Mouse (Mus musculus): ENCODE measurements around the gene Gm20388. TPM values are rescaled to one million over a fixed set of nuclear protein-coding genes. Genes with fewer than 3 reads are reported as not detected.

Gene Gm20388
- polyA plus RNA-seq, 1 experiment from 2014 or later, result 5.5 TPM

GRCm38 (mm10) chr8:123832757-123833156 is 3922.1 kb downstream of the Gm20388 start:
- no peak for DNase-seq (ENCODE audit: extremely low spot score, low spot score)
- Histone ChIP-seq H3K4me3 (no peak overlapping the region), H3K27ac (no peak overlapping the region), H3K4me1 (no peaks in the 10 kb centered on the region), H3K9me3 (peaks cover 2% of the 10 kb centered on the region; the same call in 1 of the 2 replicates), H3K27me3 (ENCODE audit: poor library complexity, severe bottlenecking) (no peaks in the 10 kb centered on the region), H3K36me3 (replicated peaks) (peaks cover 100% of the 10 kb centered on the region)
- 93% methylated on average over 4 of the region's 4 CpGs for WGBS

GRCm38 (mm10) chr8:123835451-123835850 is 3924.8 kb downstream of the Gm20388 start:
- peak; percentile 37 for DNase-seq (ENCODE audit: extremely low spot score, low spot score)
- Histone ChIP-seq H3K27me3 (ENCODE audit: poor library complexity, severe bottlenecking) (no peaks in the 10 kb centered on the region), H3K9me3 (peaks cover 2% of the 10 kb centered on the region; the same call in 1 of the 2 replicates), H3K4me1 (no peaks in the 10 kb centered on the region), H3K27ac (no peak overlapping the region), H3K4me3 (no peak overlapping the region), H3K36me3 (replicated peaks) (peaks cover 88% of the 10 kb centered on the region)
- WGBS, result 65% methylated on average over 9 of the region's 9 CpGs

- Histone ChIP-seq H3K27ac (no peak overlapping the region), H3K4me3 (no peak overlapping the region), H3K4me1 (no peaks in the 10 kb centered on the region), H3K27me3 (ENCODE audit: poor library complexity, severe bottlenecking) (no peaks in the 10 kb centered on the region), H3K9me3 (peaks cover 2% of the 10 kb centered on the region; the same call in 1 of the 2 replicates), H3K36me3 (replicated peaks) (peaks cover 87% of the 10 kb centered on the region)
- no peak for DNase-seq (ENCODE audit: extremely low spot score, low spot score)
- WGBS, result 95% methylated on average over 6 of the region's 6 CpGs
Observed at GRCm38 (mm10) chr8:123836354-123836753, 3925.7 kb downstream of the Gm20388 start.

DNA sequence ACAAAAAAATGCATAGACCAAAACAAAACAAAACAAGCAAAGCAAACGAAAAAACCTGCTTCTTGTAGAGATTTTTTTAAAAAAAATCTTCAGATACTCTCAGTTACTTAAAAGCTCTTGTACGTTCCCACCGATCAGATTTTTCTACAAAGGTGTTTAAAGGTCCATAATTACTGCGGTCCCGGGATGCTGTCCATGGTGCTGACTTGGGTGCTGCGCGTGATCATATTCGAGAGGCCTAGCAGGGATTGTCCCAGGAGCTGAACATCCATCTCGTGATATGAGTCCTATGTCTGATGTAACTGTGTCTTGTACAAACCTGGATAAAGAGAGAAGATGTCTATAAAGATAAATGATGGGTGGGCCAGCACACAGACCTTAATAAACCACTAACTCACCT is 3927.9 kb downstream of the Gm20388 start:
- Histone ChIP-seq H3K27ac (no peak overlapping the region), H3K27me3 (ENCODE audit: poor library complexity, severe bottlenecking) (no peaks in the 10 kb centered on the region), H3K4me1 (no peaks in the 10 kb centered on the region), H3K9me3 (0 out of 2 replicates have a peak, but pooled peaks cover 2% of the 10 kb centered on the region), H3K4me3 (no peak overlapping the region), H3K36me3 (replicated peaks) (peaks cover 81% of the 10 kb centered on the region)
- 78% methylated on average over 9 of the region's 9 CpGs for WGBS
- DNase-seq (ENCODE audit: extremely low spot score, low spot score), result no peak

DNA sequence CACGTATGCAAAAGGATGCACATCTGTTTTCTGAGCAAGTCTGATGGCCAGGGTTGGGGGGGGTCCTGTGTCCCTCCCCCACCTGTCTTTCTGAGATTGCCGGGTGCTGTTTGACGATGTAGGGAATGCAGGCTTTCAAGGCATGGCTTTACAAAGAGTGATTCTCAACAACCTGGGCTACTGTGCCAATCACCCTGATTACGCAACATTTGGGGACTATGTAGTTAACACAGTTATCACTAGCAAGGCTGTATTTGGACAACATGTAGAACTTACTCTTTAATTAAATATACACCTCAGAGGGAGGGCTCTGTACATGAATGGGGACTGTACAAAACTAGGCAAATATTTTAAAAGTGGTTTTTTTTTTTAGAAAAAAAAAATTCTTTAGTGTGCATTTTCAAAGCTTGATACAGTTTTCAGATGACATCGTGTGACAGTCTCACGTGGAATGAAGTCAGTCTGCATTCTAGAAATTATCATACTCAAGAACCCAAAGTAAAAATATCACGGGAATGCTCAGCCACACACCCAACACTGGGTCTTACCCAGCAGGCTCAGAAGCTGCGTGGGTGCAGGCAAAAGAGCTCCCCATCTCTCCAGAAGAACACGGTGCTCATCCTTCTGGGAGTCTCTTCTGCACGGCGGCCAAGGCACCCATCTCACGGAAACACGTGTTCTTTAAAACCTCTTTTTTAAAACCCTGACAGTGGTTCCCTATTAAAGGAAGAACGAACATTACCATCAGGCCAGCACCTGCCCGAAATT is 3930.1 kb downstream of the Gm20388 start:
- H3K36me3 ChIP-seq (replicated peaks), result peaks cover 72% of the 10 kb centered on the region
- H3K4me3 ChIP-seq, result no peak overlapping the region
- no peak for DNase-seq (ENCODE audit: extremely low spot score, low spot score)
- H3K4me1 ChIP-seq, result no peaks in the 10 kb centered on the region
- H3K9me3 ChIP-seq, result 0 out of 2 replicates have a peak, but pooled peaks cover 2% of the 10 kb centered on the region
- no peak overlapping the region for H3K27ac ChIP-seq
- WGBS, result 93% methylated on average over 15 of the region's 15 CpGs
- H3K27me3 ChIP-seq (ENCODE audit: poor library complexity, severe bottlenecking), result no peaks in the 10 kb centered on the region

- Histone ChIP-seq H3K9me3 (0 out of 2 replicates have a peak, but pooled peaks cover 2% of the 10 kb centered on the region), H3K4me3 (no peak overlapping the region), H3K27ac (no peak overlapping the region), H3K4me1 (0 out of 2 replicates have a peak, but pooled peaks cover 3% of the 10 kb centered on the region), H3K36me3 (replicated peaks) (peaks cover 59% of the 10 kb centered on the region), H3K27me3 (ENCODE audit: poor library complexity, severe bottlenecking) (no peaks in the 10 kb centered on the region)
- 90% methylated on average over 12 of the region's 12 CpGs for WGBS
- DNase-seq (ENCODE audit: extremely low spot score, low spot score), result no peak
Observed at GRCm38 (mm10) chr8:123842086-123842485, 3931.4 kb downstream of the Gm20388 start.

DNA sequence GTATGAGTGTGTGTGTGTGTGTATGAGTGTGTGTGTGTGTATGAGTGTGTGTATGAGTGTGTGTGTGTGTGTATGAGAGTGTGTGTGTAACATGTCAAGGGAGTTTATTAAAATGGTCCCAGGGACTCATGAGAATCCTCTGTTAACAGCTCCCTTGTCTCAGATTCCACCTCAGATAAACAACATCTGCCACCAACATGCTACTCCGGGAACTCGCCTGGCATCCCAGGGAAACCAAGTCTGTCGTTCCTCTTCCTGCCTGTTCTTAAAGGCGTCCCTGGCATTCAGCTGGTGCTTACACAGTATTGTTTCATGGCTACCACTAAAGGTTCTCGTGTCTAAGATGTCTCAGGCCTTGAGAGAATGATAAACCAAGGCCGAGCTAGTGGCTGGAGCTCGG is 3933.7 kb downstream of the Gm20388 start:
- DNase-seq (ENCODE audit: extremely low spot score, low spot score), result no peak
- Histone ChIP-seq H3K36me3 (replicated peaks) (peaks cover 40% of the 10 kb centered on the region), H3K27me3 (ENCODE audit: poor library complexity, severe bottlenecking) (no peaks in the 10 kb centered on the region), H3K27ac (no peak overlapping the region), H3K4me1 (0 out of 2 replicates have a peak, but pooled peaks cover 4% of the 10 kb centered on the region), H3K9me3 (no peaks in the 10 kb centered on the region), H3K4me3 (no peak overlapping the region)
- WGBS, result 92% methylated on average over 7 of the region's 7 CpGs

DNA sequence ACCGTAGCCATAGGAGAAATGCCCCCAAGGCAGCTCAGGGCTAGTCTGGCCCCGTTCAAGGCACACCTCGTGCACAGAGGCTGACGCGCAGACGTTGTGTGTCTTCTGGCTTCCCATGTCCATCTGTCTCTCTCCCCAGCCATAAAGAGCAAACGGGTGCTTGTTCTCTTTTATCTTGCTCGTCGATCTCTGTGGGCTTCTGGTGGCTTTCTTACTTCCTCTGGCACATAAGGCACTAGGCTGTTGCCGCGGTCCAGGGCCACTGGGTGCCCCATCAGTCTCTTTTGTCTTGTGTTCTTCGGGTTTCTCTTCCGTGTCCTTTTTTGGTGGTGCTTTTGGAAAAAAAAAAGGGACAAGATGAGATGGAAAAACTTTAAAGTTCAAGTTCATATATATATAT is 3934.5 kb downstream of the Gm20388 start:
- Histone ChIP-seq H3K27me3 (ENCODE audit: poor library complexity, severe bottlenecking) (no peaks in the 10 kb centered on the region), H3K9me3 (no peaks in the 10 kb centered on the region), H3K4me1 (0 out of 2 replicates have a peak, but pooled peaks cover 4% of the 10 kb centered on the region), H3K27ac (no peak overlapping the region), H3K36me3 (replicated peaks) (peaks cover 40% of the 10 kb centered on the region), H3K4me3 (no peak overlapping the region)
- DNase-seq (ENCODE audit: extremely low spot score, low spot score), result no peak
- WGBS, result 95% methylated on average over 13 of the region's 13 CpGs

- 90% methylated on average over 10 of the region's 10 CpGs for WGBS
- Histone ChIP-seq H3K4me3 (no peak overlapping the region), H3K4me1 (0 out of 2 replicates have a peak, but pooled peaks cover 4% of the 10 kb centered on the region), H3K27me3 (ENCODE audit: poor library complexity, severe bottlenecking) (no peaks in the 10 kb centered on the region), H3K9me3 (no peaks in the 10 kb centered on the region), H3K27ac (no peak overlapping the region), H3K36me3 (replicated peaks) (peaks cover 33% of the 10 kb centered on the region)
- DNase-seq (ENCODE audit: extremely low spot score, low spot score), result no peak
Observed at GRCm38 (mm10) chr8:123845991-123846390, 3935.3 kb downstream of the Gm20388 start.

- Histone ChIP-seq H3K27me3 (ENCODE audit: poor library complexity, severe bottlenecking) (no peaks in the 10 kb centered on the region), H3K4me3 (no peak overlapping the region), H3K4me1 (0 out of 2 replicates have a peak, but pooled peaks cover 4% of the 10 kb centered on the region), H3K36me3 (replicated peaks) (peaks cover 28% of the 10 kb centered on the region), H3K9me3 (no peaks in the 10 kb centered on the region), H3K27ac (no peak overlapping the region)
- no peak for DNase-seq (ENCODE audit: extremely low spot score, low spot score)
- 94% methylated on average over 12 of the region's 12 CpGs for WGBS
Observed at GRCm38 (mm10) chr8:123846509-123846908, 3935.9 kb downstream of the Gm20388 start.

DNA sequence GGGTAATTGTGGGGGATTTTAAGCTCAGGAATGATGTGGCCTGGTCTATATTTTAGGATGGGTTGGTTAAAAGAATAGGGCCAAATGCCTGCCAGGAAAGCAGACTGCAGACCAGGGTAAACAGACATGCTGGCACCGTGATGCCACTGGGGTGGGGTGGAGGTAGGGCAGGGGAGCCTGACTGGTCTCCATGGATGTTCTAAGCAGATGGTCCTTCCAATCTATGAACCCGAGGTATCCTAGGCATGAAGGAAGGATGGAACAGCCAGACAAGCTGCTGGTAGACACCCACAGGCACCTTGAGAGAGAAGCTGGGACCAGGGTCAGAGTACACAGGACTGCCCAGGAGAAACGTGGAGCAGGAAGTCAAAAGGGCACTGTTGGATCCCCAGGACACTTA is 3936.9 kb downstream of the Gm20388 start:
- WGBS, result 69% methylated on average over 3 of the region's 3 CpGs
- no peak overlapping the region for H3K4me3 ChIP-seq
- H3K27ac ChIP-seq, result no peak overlapping the region
- 0 out of 2 replicates have a peak, but pooled peaks cover 4% of the 10 kb centered on the region for H3K4me1 ChIP-seq
- no peak for DNase-seq (ENCODE audit: extremely low spot score, low spot score)
- H3K9me3 ChIP-seq, result no peaks in the 10 kb centered on the region
- peaks cover 18% of the 10 kb centered on the region for H3K36me3 ChIP-seq (replicated peaks)
- H3K27me3 ChIP-seq (ENCODE audit: poor library complexity, severe bottlenecking), result no peaks in the 10 kb centered on the region

- Histone ChIP-seq H3K4me1 (0 out of 2 replicates have a peak, but pooled peaks cover 4% of the 10 kb centered on the region), H3K36me3 (replicated peaks) (peaks cover 9% of the 10 kb centered on the region), H3K4me3 (no peak overlapping the region), H3K27ac (no peak overlapping the region), H3K9me3 (no peaks in the 10 kb centered on the region), H3K27me3 (ENCODE audit: poor library complexity, severe bottlenecking) (no peaks in the 10 kb centered on the region)
- WGBS, result 85% methylated on average over 4 of the region's 4 CpGs
- no peak for DNase-seq (ENCODE audit: extremely low spot score, low spot score)
Observed at GRCm38 (mm10) chr8:123849352-123849751, 3938.7 kb downstream of the Gm20388 start.

- WGBS, result 83% methylated on average over 5 of the region's 5 CpGs
- H3K36me3 ChIP-seq (replicated peaks), result peaks cover 5% of the 10 kb centered on the region; the same call in 1 of the 2 replicates
- H3K4me1 ChIP-seq, result 0 out of 2 replicates have a peak, but pooled peaks cover 4% of the 10 kb centered on the region
- H3K4me3 ChIP-seq, result no peak overlapping the region
- no peaks in the 10 kb centered on the region for H3K27me3 ChIP-seq (ENCODE audit: poor library complexity, severe bottlenecking)
- no peaks in the 10 kb centered on the region; the same call in 1 of the 2 replicates for H3K9me3 ChIP-seq
- no peak for DNase-seq (ENCODE audit: extremely low spot score, low spot score)
- no peak overlapping the region for H3K27ac ChIP-seq
Observed at GRCm38 (mm10) chr8:123851590-123851989, 3940.9 kb downstream of the Gm20388 start.
